ENCODE assay signal across 17 mouse cellular contexts in genomic region chr2:171661896-171662511, GRCm38 (mm10).
DNase-seq lines count a peak whose midpoint lies in the region; ATAC-seq and TF ChIP-seq lines count a peak whose summit lies in the region.
"Had no signal": no experiment of that assay in that cellular context is flagged by ENCODE, and none has a peak within 500 bp of the region (broad histone marks: within the 10 kb centered on the region; RNA-seq: fewer than 3 reads in every experiment).

No protein-coding gene starts in this region.

- no peaks in the 10 kb centered on the region for H3K36me3 ChIP-seq in kidney, adult 2 months (ENCODE audit: control insufficient read depth, insufficient read depth, low read length)
- H3K36me3 ChIP-seq in limb, embryonic 11.5 days (ENCODE audit: control insufficient read depth, insufficient read depth, low read length), result no peaks in the 10 kb centered on the region
- H3K36me3 ChIP-seq: embryonic facial prominence, embryonic 13.5 days; heart, embryonic 13.5 days had no signal

- no peaks in the 10 kb centered on the region for H3K27me3 ChIP-seq in kidney, adult 2 months (replicated peaks; ENCODE audit: control insufficient read depth, insufficient read depth, low read length)
- H3K27me3 ChIP-seq in limb, embryonic 11.5 days (ENCODE audit: control insufficient read depth, insufficient read depth, low read length), result no peaks in the 10 kb centered on the region
- H3K27me3 ChIP-seq: embryonic facial prominence, embryonic 13.5 days; forebrain, embryonic 13.5 days; heart, embryonic 13.5 days had no signal

- no peaks in the 10 kb centered on the region for H3K4me1 ChIP-seq in kidney, adult 2 months (ENCODE audit: control insufficient read depth, insufficient read depth, low read length)
- H3K4me1 ChIP-seq in limb, embryonic 11.5 days (ENCODE audit: control insufficient read depth, insufficient read depth, low read length), result peaks cover 3% of the 10 kb centered on the region; the same call in 1 of the 2 replicates
- H3K4me1 ChIP-seq: forebrain, embryonic 13.5 days; heart, embryonic 13.5 days had no signal

- 41% methylated on average over 8 of the region's 8 CpGs for WGBS in kidney, adult 2 months
- WGBS in limb, embryonic 11.5 days, result 21% methylated on average over 8 of the region's 8 CpGs

- H3K4me2 ChIP-seq in limb, embryonic 11.5 days (ENCODE audit: low read depth, severe bottlenecking), result no peak overlapping the region
- H3K4me2 ChIP-seq: embryonic facial prominence, embryonic 13.5 days; forebrain, embryonic 13.5 days; heart, embryonic 13.5 days; hindbrain, embryonic 14.5 days had no signal

- H3K9me3 ChIP-seq in limb, embryonic 11.5 days (ENCODE audit: control insufficient read depth, low read length), result no peaks in the 10 kb centered on the region
- H3K9me3 ChIP-seq: embryonic facial prominence, embryonic 13.5 days; forebrain, embryonic 13.5 days; heart, embryonic 13.5 days had no signal

- H3K27ac ChIP-seq in kidney, adult 2 months (ENCODE audit: insufficient read depth, low read depth, low read length), result no peak overlapping the region; the same call in 1 of the 2 replicates
- no peak overlapping the region for H3K27ac ChIP-seq in limb, embryonic 11.5 days (replicated peaks; ENCODE audit: low read depth, low read length)
- H3K27ac ChIP-seq: embryonic facial prominence, embryonic 13.5 days; forebrain, embryonic 13.5 days; heart, embryonic 13.5 days; hindbrain, embryonic 14.5 days had no signal

- ATAC-seq in limb, embryonic 11.5 days (ENCODE audit: insufficient number of reproducible peaks, low FRiP score, low TSS enrichment, low read depth), result peak; percentile 78
- no peak for ATAC-seq in granulocyte monocyte progenitor cell, adult 5-6 weeks (replicated peaks; ENCODE audit: poor library complexity, severe bottlenecking)
- ATAC-seq: forebrain, embryonic 13.5 days had no signal

- no peak overlapping the region for H3K9ac ChIP-seq in limb, embryonic 11.5 days (ENCODE audit: low read length)
- H3K9ac ChIP-seq: embryonic facial prominence, embryonic 13.5 days; forebrain, embryonic 13.5 days; heart, embryonic 13.5 days; hindbrain, embryonic 14.5 days had no signal

- no peak for TF ChIP-seq POLR2A in kidney, adult 2 months (IDR thresholded peaks at IDR 0.05; ENCODE audit: low read depth, low read length)

- H3K4me3 ChIP-seq in kidney, adult 2 months (ENCODE audit: insufficient read depth, low read depth, low read length), result no peak overlapping the region
- no peak overlapping the region for H3K4me3 ChIP-seq in limb, embryonic 11.5 days (ENCODE audit: low read depth, low read length)
- H3K4me3 ChIP-seq: embryonic facial prominence, embryonic 13.5 days; forebrain, embryonic 13.5 days; heart, embryonic 13.5 days had no signal

- DNase-seq in kidney, adult 2 months, result peak; percentile 29
- no peak for DNase-seq in kidney, postnatal 10 days
- peak; percentile 16 for DNase-seq in lung, postnatal 36 days
- no peak for DNase-seq in lung, adult 18-20 months
- DNase-seq in forelimb bud, embryonic 11.5 days (ENCODE audit: low read depth, low spot score), result peak; percentile 63
- DNase-seq in limb, embryonic 11.5 days (ENCODE audit: low spot score), result no peak
- no peak for DNase-seq in cerebellum, postnatal 36 days
- DNase-seq: adrenal gland, adult 8-10 months; adrenal gland, postnatal 36 days; cerebellum, adult 11 months; cerebellum, adult 9-10 months; cerebellum, postnatal 25 days had no signal

- TF ChIP-seq CTCF in kidney, adult 2 months (conservative IDR thresholded peaks at IDR 0.05; ENCODE audit: insufficient read depth, insufficient read length, low read depth, low read length), result no peak

Comparison
In these comparisons a context has a peak if more than half of its experiments do, and no peak if none do; other contexts are left out.
1. DNase-seq: peak in kidney, adult 2 months (single experiment), lung, postnatal 36 days (single experiment) and forelimb bud, embryonic 11.5 days (single experiment); none in kidney, postnatal 10 days (single experiment), lung, adult 18-20 months (0 of 2), limb, embryonic 11.5 days (single experiment) and cerebellum, postnatal 36 days (0 of 2).